Mouse (Mus musculus) liver, adult 2 months (tissue): ENCODE measurements around the gene Stk36. TPM values are rescaled to one million over a fixed set of nuclear protein-coding genes. Genes with fewer than 3 reads are reported as not detected.

Source experiments
- DNase-seq: peaks from one replicate; pipeline ENCODE4 v3.0.0-alpha.2; 2011; ENCODE audit warnings: low read depth, low spot score; ENCODE audit errors: extremely low read depth
- H3K27ac ChIP-seq: fragments of 200-500 bp; replicated peaks from 2 replicates; pipeline ENCODE4 v1.5.1; 2012; ENCODE audit warnings: low read depth, mild to moderate bottlenecking, control low read depth, inconsistent platforms, low read length; ENCODE audit not compliant: insufficient read depth
- H3K27me3 ChIP-seq: fragments of 200-500 bp; 2 replicates; pipeline ENCODE4 v1.6.1; 2012; ENCODE audit warnings: mild to moderate bottlenecking, moderate library complexity, low read length, inconsistent platforms; ENCODE audit not compliant: control insufficient read depth, insufficient read depth
- H3K36me3 ChIP-seq: fragments of 200-500 bp; 2 replicates; pipeline ENCODE4 v1.6.1; 2012; ENCODE audit warnings: low read length, inconsistent platforms; ENCODE audit not compliant: control insufficient read depth, insufficient read depth
- H3K4me1 ChIP-seq: fragments of 200-500 bp; 2 replicates; pipeline ENCODE4 v1.6.1; 2011; ENCODE audit warnings: low read length; ENCODE audit not compliant: control insufficient read depth, insufficient read depth
- H3K4me3 ChIP-seq: fragments of 200-500 bp; 2 replicates; pipeline ENCODE4 v1.5.1; 2011; ENCODE audit warnings: low read depth, mild to moderate bottlenecking, control low read depth, low read length, moderate library complexity; ENCODE audit not compliant: insufficient read depth
- H3K79me2 ChIP-seq: fragments of 200-500 bp; 2 replicates; pipeline ENCODE4 v1.6.1; 2012; ENCODE audit warnings: inconsistent platforms, mild to moderate bottlenecking, low read length, moderate library complexity; ENCODE audit not compliant: control insufficient read depth, insufficient read depth
- H3K9ac ChIP-seq: fragments of 200-500 bp; 2 replicates; pipeline ENCODE4 v1.6.1; 2012; ENCODE audit warnings: low read depth, mild to moderate bottlenecking, control low read depth, inconsistent platforms, low read length
- CTCF ChIP-seq: fragments of 200-500 bp; IDR thresholded peaks from 2 replicates; pipeline ENCODE4 v1.5.1; 2011; ENCODE audit warnings: low read depth, low read length, control low read depth
- POLR2A ChIP-seq: fragments of 200-500 bp; IDR thresholded peaks from 2 replicates; pipeline ENCODE4 v1.6.1; 2011; ENCODE audit warnings: low read length, control low read depth; ENCODE audit not compliant: insufficient read depth; ENCODE audit errors: extremely low read depth
- WGBS: fragments of 180-500 bp; shearing (Covaris S2); methylation state at CpG from one replicate; pipeline ENCODE4 v1.1.7; 2018; 5-methylcytosine and 5-hydroxymethylcytosine counted together
- polyA plus RNA-seq: library from polyadenylated mRNA; depleted of rRNA; stranded (reverse); fragments of >200 nt; gene quantifications from 2 replicates; pipeline ENCODE4 v1.2.3, GENCODE M21; 2012; rRNA removed
- total RNA-seq: library from RNA; depleted of rRNA; stranded (reverse); fragments of >200 nt; gene quantifications from 2 replicates; pipeline ENCODE4 v1.2.3, GENCODE M21; 2014; rRNA removed

Stk36 gene
- 0.27 and 0.37 TPM in 2 replicates for total RNA-seq
- 0.84 and 1.00 TPM in 2 replicates for polyA plus RNA-seq

GRCm38 (mm10) chr1:74601267-74601962 lies at the start of gene Stk36, which contains the start of gene Rnf25:
TSS of gene Stk36 (plus strand) at chr1:74601445.
TSS of gene Rnf25 (minus strand) at chr1:74601397.
- no peaks in the 10 kb centered on the region for H3K27me3 ChIP-seq
- peak within 1 kb of the TSS; percentile 83 for H3K9ac ChIP-seq
- peak within 1 kb of the TSS; percentile 64 for H3K27ac ChIP-seq
- peak within 1 kb of the TSS; percentile 87 for H3K4me3 ChIP-seq
- H3K4me1 ChIP-seq, result no peaks in the 10 kb centered on the region
- TF ChIP-seq POLR2A, result peak; percentile 90
- no peak for TF ChIP-seq CTCF
- DNase-seq, result peak; percentile 84
- H3K79me2 ChIP-seq, result peaks cover 6% of the 10 kb centered on the region; the same call in 1 of the 2 replicates
- peaks cover 12% of the 10 kb centered on the region; the same call in 1 of the 2 replicates for H3K36me3 ChIP-seq
- WGBS, result 13% methylated on average over 25 of the region's 25 CpGs

GRCm38 (mm10) chr1:74559061-74559460 lies 42.2 kb upstream of the Stk36 start:
- no peaks in the 10 kb centered on the region for H3K27me3 ChIP-seq
- 84% methylated on average over 5 of the region's 5 CpGs for WGBS
- no peak for DNase-seq
- H3K36me3 ChIP-seq, result no peaks in the 10 kb centered on the region
- no peak overlapping the region for H3K4me3 ChIP-seq
- H3K4me1 ChIP-seq, result no peaks in the 10 kb centered on the region
- H3K79me2 ChIP-seq, result no peaks in the 10 kb centered on the region
- H3K9ac ChIP-seq, result no peak overlapping the region
- no peak for TF ChIP-seq CTCF
- TF ChIP-seq POLR2A, result no peak
- H3K27ac ChIP-seq, result no peak overlapping the region

DNA sequence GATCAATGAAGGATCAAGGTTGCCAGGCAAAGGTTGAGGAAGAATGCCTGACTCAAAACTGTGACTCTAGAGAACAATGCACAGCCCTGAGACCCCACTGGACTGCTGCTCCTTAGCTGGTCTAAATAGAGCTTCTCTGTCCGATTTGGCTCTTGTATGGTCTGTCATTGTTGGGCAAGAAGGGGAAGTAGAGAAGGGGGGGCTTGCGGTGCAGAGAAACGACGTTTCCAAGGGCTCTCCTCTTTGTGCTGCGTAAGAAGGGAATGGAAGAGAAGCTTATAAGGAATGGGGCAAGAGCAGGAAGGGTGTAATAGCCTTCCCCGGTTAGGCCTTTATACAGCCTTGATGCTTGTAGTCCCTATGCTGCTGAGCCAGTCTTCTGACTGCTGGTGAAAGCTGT lies 35.4 kb upstream of the Stk36 start:
- Histone ChIP-seq H3K4me1 (no peaks in the 10 kb centered on the region), H3K79me2 (no peaks in the 10 kb centered on the region), H3K4me3 (no peak overlapping the region), H3K36me3 (peaks cover 20% of the 10 kb centered on the region), H3K9ac (no peak overlapping the region), H3K27me3 (no peaks in the 10 kb centered on the region), H3K27ac (no peak overlapping the region)
- WGBS, result 95% methylated on average over 6 of the region's 6 CpGs
- DNase-seq, result no peak
- TF ChIP-seq CTCF (no peak), POLR2A (no peak)

DNA sequence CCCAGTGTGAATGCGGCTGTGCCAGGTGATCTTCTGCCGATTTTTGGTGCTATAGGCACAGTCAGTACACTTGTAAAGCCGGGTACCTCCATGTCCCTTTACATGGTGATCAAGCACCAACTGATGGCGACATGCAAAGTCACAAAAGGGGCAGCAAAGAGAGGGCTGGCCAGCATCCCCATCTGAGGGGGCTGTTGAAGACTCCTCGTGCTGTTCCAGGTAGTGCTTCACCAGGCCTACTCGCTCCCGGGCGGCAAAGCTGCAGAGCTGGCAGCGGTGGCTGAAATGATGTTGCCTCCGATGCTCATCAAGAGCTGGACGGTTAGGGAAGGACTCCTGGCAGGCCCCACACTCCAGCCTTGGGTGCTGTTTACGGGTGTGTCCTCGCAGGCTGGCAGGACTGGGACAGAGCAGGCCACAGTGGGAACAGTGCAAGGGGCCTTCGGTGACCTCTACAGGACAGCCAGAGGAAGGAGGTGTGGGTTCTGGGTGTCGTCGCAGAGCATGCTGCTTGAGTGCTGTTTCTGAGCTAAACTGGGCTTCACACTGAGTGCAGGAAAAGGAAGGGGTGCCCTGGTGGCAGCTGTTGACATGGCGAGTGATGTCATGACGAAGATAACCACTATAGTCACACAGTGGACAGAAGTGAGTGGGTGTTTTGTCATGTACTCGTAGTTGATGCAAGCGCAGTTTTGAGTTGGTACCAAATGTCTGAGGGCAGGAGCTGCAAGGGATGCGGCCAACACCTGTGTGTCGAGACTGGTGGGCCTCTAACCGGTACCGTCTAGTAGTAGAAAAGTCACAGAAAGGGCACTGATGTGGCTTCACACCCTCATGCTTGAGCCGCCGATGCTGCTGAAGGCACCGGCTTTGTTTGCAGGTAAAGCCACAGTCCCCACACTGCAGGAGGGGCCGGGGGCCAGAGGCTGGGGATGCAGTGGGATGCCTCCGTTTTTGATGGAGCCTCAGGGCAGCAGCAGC lies 31.2 kb upstream of the Stk36 start:
- Histone ChIP-seq H3K4me3 (no peak overlapping the region), H3K4me1 (no peaks in the 10 kb centered on the region), H3K27me3 (no peaks in the 10 kb centered on the region), H3K27ac (no peak overlapping the region), H3K79me2 (peaks cover 2% of the 10 kb centered on the region; the same call in 1 of the 2 replicates), H3K9ac (no peak overlapping the region), H3K36me3 (peaks cover 49% of the 10 kb centered on the region)
- DNase-seq, result no peak
- 92% methylated on average over 29 of the region's 29 CpGs for WGBS
- no peak for TF ChIP-seq POLR2A
- 0 out of 2 replicates have a peak, but pooled peaks have one; percentile 7 for TF ChIP-seq CTCF

DNA sequence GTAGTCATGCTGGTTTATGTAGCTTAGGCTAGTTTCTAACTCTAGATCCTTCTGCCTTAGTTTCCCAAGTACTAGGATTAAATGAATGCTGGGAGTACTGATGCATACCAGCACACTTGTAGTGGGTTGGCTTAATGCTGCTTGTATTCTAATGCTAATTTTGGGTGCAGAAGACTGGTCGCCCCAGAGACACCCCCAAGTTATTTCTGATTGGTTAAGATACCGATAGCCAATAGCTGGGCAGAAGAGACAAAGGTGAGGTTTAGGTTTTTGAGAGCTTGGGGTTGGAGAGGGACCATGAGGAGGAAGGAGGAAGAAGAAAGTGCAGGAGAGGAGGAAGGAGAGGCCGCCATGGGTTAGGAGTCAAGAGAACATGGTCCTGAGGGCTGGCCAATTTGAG lies 18.6 kb upstream of the Stk36 start:
- H3K27ac ChIP-seq, result no peak overlapping the region
- H3K27me3 ChIP-seq, result no peaks in the 10 kb centered on the region
- H3K36me3 ChIP-seq, result peaks cover 24% of the 10 kb centered on the region
- 91% methylated on average over 3 of the region's 3 CpGs for WGBS
- H3K4me3 ChIP-seq, result no peak overlapping the region
- TF ChIP-seq CTCF (no peak), POLR2A (no peak)
- H3K4me1 ChIP-seq, result no peaks in the 10 kb centered on the region
- H3K9ac ChIP-seq, result no peak overlapping the region
- H3K79me2 ChIP-seq, result no peaks in the 10 kb centered on the region; the same call in 1 of the 2 replicates
- no peak for DNase-seq
